Mouse (Mus musculus) heart, embryonic 15.5 days (tissue): ENCODE measurements around the gene Mrnip. TPM values are rescaled to one million over a fixed set of nuclear protein-coding genes. Genes with fewer than 3 reads are reported as not detected.

Experiments used
- ATAC-seq: fragments of 200-750 bp; cut with Nextera tagmentation; replicated peaks from 2 replicates; pipeline ENCODE4 v1.8.0; 2017; ENCODE audit warnings: low read depth, moderate TSS enrichment; ENCODE audit not compliant: insufficient number of reproducible peaks, insufficient read depth, low FRiP score
- H3K27ac ChIP-seq: fragments of 300-500 bp; sonication (generic); 2 replicates; pipeline ENCODE4 v1.5.1; 2015; ENCODE audit warnings: mild to moderate bottlenecking, inconsistent platforms
- H3K27me3 ChIP-seq: fragments of 300-500 bp; sonication (generic); 2 replicates; pipeline ENCODE4 v1.6.1; 2015; ENCODE audit warnings: inconsistent platforms
- H3K36me3 ChIP-seq: fragments of 300-500 bp; sonication (generic); 2 replicates; pipeline ENCODE4 v1.6.1; 2015; ENCODE audit warnings: mild to moderate bottlenecking, inconsistent platforms
- H3K4me1 ChIP-seq: fragments of 300-500 bp; sonication (generic); replicated peaks from 2 replicates; pipeline ENCODE4 v1.6.1; 2015; ENCODE audit warnings: inconsistent platforms
- H3K4me2 ChIP-seq: fragments of 300-500 bp; sonication (generic); 2 replicates; pipeline ENCODE4 v1.6.1; 2015; ENCODE audit warnings: inconsistent platforms, mild to moderate bottlenecking, moderate library complexity
- H3K4me3 ChIP-seq: fragments of 300-500 bp; sonication (generic); 2 replicates; pipeline ENCODE4 v1.5.1; 2015; ENCODE audit warnings: mild to moderate bottlenecking, inconsistent platforms
- H3K9ac ChIP-seq: fragments of 300-500 bp; sonication (generic); 2 replicates; pipeline ENCODE4 v1.6.1; 2015; ENCODE audit warnings: mild to moderate bottlenecking, inconsistent platforms
- H3K9me3 ChIP-seq: fragments of 300-500 bp; sonication (generic); replicated peaks from 2 replicates; pipeline ENCODE4 v1.6.1; 2016; ENCODE audit warnings: inconsistent platforms
- WGBS: fragments of 180-500 bp; shearing (Covaris S2); methylation state at CpG from one replicate; pipeline ENCODE4 v1.1.7; 2015; ENCODE audit warnings: mixed read lengths; 5-methylcytosine and 5-hydroxymethylcytosine counted together
- microRNA-seq: library from miRNA; unstranded; fragments of <30 nt; microRNA quantifications from one replicate; pipeline ENCODE4, GENCODE M21; 2016
- polyA plus RNA-seq: library from polyadenylated mRNA; unstranded; fragments of >200 nt; fragmentation: Nextera tagmentation; extraction: Ambion mirVana; gene quantifications from 2 replicates; pipeline ENCODE4 v1.2.1, GENCODE M21; 2015

Mrnip gene
- polyA plus RNA-seq, 1 experiment from 2014 or later: 7.9 TPM

GRCm38 (mm10) chr11:50238821-50239791 is 64.9 kb downstream of the Mrnip start:
- ATAC-seq: no peak
- WGBS: 86% methylated on average over 9 of the region's 9 CpGs
- H3K27me3 ChIP-seq: peaks cover 23% of the 10 kb centered on the region

GRCm38 (mm10) chr11:50240235-50240911 is 66.1 kb downstream of the Mrnip start:
- Histone ChIP-seq H3K4me3 (no peak overlapping the region), H3K36me3 (no peaks in the 10 kb centered on the region), H3K27me3 (peaks cover 23% of the 10 kb centered on the region), H3K9ac (no peak overlapping the region), H3K4me2 (no peak overlapping the region), H3K4me1 (peaks cover 24% of the 10 kb centered on the region), H3K27ac (no peak overlapping the region), H3K9me3 (no peaks in the 10 kb centered on the region)
- no peak for ATAC-seq
- 60% methylated on average over 7 of the region's 7 CpGs for WGBS

More at GRCm38 (mm10) chr11:50238821-50239791, 64.9 kb downstream of the Mrnip start:
- Histone ChIP-seq H3K4me3 (no peak overlapping the region), H3K9ac (no peak overlapping the region), H3K36me3 (peaks cover 12% of the 10 kb centered on the region), H3K4me1 (peaks cover 24% of the 10 kb centered on the region), H3K9me3 (no peaks in the 10 kb centered on the region), H3K4me2 (no peak overlapping the region), H3K27ac (no peak overlapping the region)

- H3K4me1 ChIP-seq: no peaks in the 10 kb centered on the region
- H3K9ac ChIP-seq: no peak overlapping the region
- H3K4me2 ChIP-seq: no peak overlapping the region
- no peak for ATAC-seq
- H3K4me3 ChIP-seq: no peak overlapping the region
- no peaks in the 10 kb centered on the region for H3K27me3 ChIP-seq
- 66% methylated on average over 6 of the region's 6 CpGs for WGBS
- no peaks in the 10 kb centered on the region for H3K36me3 ChIP-seq
- no peaks in the 10 kb centered on the region for H3K9me3 ChIP-seq
- no peak overlapping the region for H3K27ac ChIP-seq
Measured at GRCm38 (mm10) chr11:50243926-50244325, 69.7 kb downstream of the Mrnip start.

GRCm38 (mm10) chr11:50245269-50245668 is 71.0 kb downstream of the Mrnip start:
- Histone ChIP-seq H3K27ac (no peak overlapping the region), H3K27me3 (no peaks in the 10 kb centered on the region), H3K4me1 (no peaks in the 10 kb centered on the region), H3K36me3 (no peaks in the 10 kb centered on the region), H3K9ac (no peak overlapping the region), H3K9me3 (no peaks in the 10 kb centered on the region), H3K4me3 (no peak overlapping the region), H3K4me2 (no peak overlapping the region)
- 71% methylated on average over 5 of the region's 5 CpGs for WGBS
- no peak for ATAC-seq

GRCm38 (mm10) chr11:50248473-50249171 is 74.4 kb downstream of the Mrnip start:
- no peak overlapping the region for H3K27ac ChIP-seq
- H3K27me3 ChIP-seq: no peaks in the 10 kb centered on the region
- 77% methylated on average over 7 of the region's 7 CpGs for WGBS
- H3K9me3 ChIP-seq: no peaks in the 10 kb centered on the region
- no peaks in the 10 kb centered on the region for H3K36me3 ChIP-seq
- no peak overlapping the region for H3K4me2 ChIP-seq
- H3K4me1 ChIP-seq: peaks cover 13% of the 10 kb centered on the region
- no peak for ATAC-seq
- H3K9ac ChIP-seq: no peak overlapping the region
- no peak overlapping the region for H3K4me3 ChIP-seq

Small RNAs within 50 kb of the gene (microRNA-seq; reads per million reads assigned to microRNA genes)
- gene Mir6919: not detected

Other genes starting within 250 kb of the Mrnip start
- gene Rnf130, start 149.1 kb upstream of the Mrnip start, polyA plus RNA-seq: 39.6 and 42.8 TPM in 2 replicates
- 25.6 and 33.8 TPM in 2 replicates for gene Tbc1d9b, start 43.0 kb upstream of the Mrnip start, polyA plus RNA-seq
- 213 and 270 TPM in 2 replicates for gene Sqstm1, start 36.4 kb downstream of the Mrnip start, polyA plus RNA-seq
- gene Mgat4b, start 36.4 kb downstream of the Mrnip start, polyA plus RNA-seq: 29.2 and 35.5 TPM in 2 replicates
- gene Ltc4s, start 64.2 kb downstream of the Mrnip start, polyA plus RNA-seq: 1.6 and 2.6 TPM in 2 replicates
- 3.2 and 3.8 TPM in 2 replicates for gene Maml1, start 117.9 kb downstream of the Mrnip start, polyA plus RNA-seq
- gene Canx, start 151.2 kb downstream of the Mrnip start, polyA plus RNA-seq: 247 and 251 TPM in 2 replicates
- gene Cby3, start 180.0 kb downstream of the Mrnip start, polyA plus RNA-seq: 0.20 and 0.30 TPM in 2 replicates
- gene Hnrnph1, start 202.5 kb downstream of the Mrnip start, polyA plus RNA-seq: 190 and 235 TPM in 2 replicates